Mouse (Mus musculus) WW6 (cell line): ENCODE data around the gene Timm44.

Experiments used
- DNase-seq: peaks from one replicate; pipeline ENCODE4 v3.0.0-alpha.2; 2013; ENCODE audit warnings: low read depth, low spot score

Gene Timm44

GRCm38 (mm10) chr8:4275275-4276110 lies at the start of gene Timm44:
TSS of gene Timm44 (minus strand) at chr8:4275913.
- DNase-seq: peak; percentile 97

GRCm38 (mm10) chr8:4324983-4325750 lies 49.5 kb upstream of the Timm44 start, which contains the start of the genes Ccl25 and Elavl1:
TSS of gene Ccl25 (plus strand) at chr8:4325210.
TSS of gene Elavl1 (minus strand) at chr8:4325413.
- DNase-seq: peak; percentile 91

- DNase-seq: no peak
Measured at GRCm38 (mm10) chr8:4324525-4324924, 48.8 kb upstream of the Timm44 start.

GRCm38 (mm10) chr8:4323917-4324316 lies 48.2 kb upstream of the Timm44 start:
- no peak for DNase-seq

GRCm38 (mm10) chr8:4322470-4322869 lies 46.8 kb upstream of the Timm44 start:
- DNase-seq: peak; percentile 89

GRCm38 (mm10) chr8:4321031-4321430 lies 45.3 kb upstream of the Timm44 start:
- no peak for DNase-seq

- no peak for DNase-seq
Measured at GRCm38 (mm10) chr8:4320404-4320803, 44.7 kb upstream of the Timm44 start.

GRCm38 (mm10) chr8:4319573-4319872 lies 43.8 kb upstream of the Timm44 start:
- DNase-seq: no peak

- no peak for DNase-seq
Measured at GRCm38 (mm10) chr8:4318796-4319572, 43.3 kb upstream of the Timm44 start.

GRCm38 (mm10) chr8:4318124-4318523 lies 42.4 kb upstream of the Timm44 start:
- no peak for DNase-seq

GRCm38 (mm10) chr8:4314852-4315251 lies 39.1 kb upstream of the Timm44 start:
- no peak for DNase-seq

- DNase-seq: no peak
Measured at GRCm38 (mm10) chr8:4313254-4314124, 37.8 kb upstream of the Timm44 start.

GRCm38 (mm10) chr8:4312104-4312503 lies 36.4 kb upstream of the Timm44 start:
- DNase-seq: no peak

- DNase-seq: no peak
Measured at GRCm38 (mm10) chr8:4305838-4306237, 30.1 kb upstream of the Timm44 start.

- no peak for DNase-seq
Measured at GRCm38 (mm10) chr8:4304124-4304547, 28.4 kb upstream of the Timm44 start.

- DNase-seq: no peak
Measured at GRCm38 (mm10) chr8:4297822-4298221, 22.1 kb upstream of the Timm44 start.

GRCm38 (mm10) chr8:4292738-4293137 lies 17.0 kb upstream of the Timm44 start:
- DNase-seq: no peak

- DNase-seq: no peak
Measured at GRCm38 (mm10) chr8:4276111-4276465, 375 bp upstream of the Timm44 start.

GRCm38 (mm10) chr8:4269609-4270008 lies 6.1 kb downstream of the Timm44 start:
- no peak for DNase-seq

- DNase-seq: no peak
Measured at GRCm38 (mm10) chr8:4267627-4268026, 8.1 kb downstream of the Timm44 start.
